Mouse (Mus musculus) neutrophil, adult 5-6 weeks (primary cell): ENCODE data around the gene Ap3b1. TPM values are rescaled to one million over a fixed set of nuclear protein-coding genes. Genes with fewer than 3 reads are reported as not detected.

Source experiments
- ATAC-seq: fragments of 151-379, 151-347 bp; 2 replicates; pipeline ENCODE4 v1.8.0; 2017; ENCODE audit warnings: mild to moderate bottlenecking, moderate TSS enrichment; ENCODE audit not compliant: insufficient number of reproducible peaks, poor library complexity, low FRiP score, severe bottlenecking; ENCODE audit errors: extremely low read depth
- total RNA-seq: library from RNA; stranded (forward); fragments of 200-1000 nt; gene quantifications from 2 replicates; pipeline ENCODE4 v1.2.3, GENCODE M21; 2017

Ap3b1 gene
- total RNA-seq, 1 experiment from 2014 or later: 112 TPM

GRCm38 (mm10) chr13:94370521-94370920, 11.8 kb downstream of the Ap3b1 start:
- ATAC-seq: no peak

GRCm38 (mm10) chr13:94372066-94372465, 13.3 kb downstream of the Ap3b1 start:
- ATAC-seq: no peak

- ATAC-seq: no peak
Observed at GRCm38 (mm10) chr13:94374131-94374530, 15.4 kb downstream of the Ap3b1 start.

- no peak for ATAC-seq
Observed at GRCm38 (mm10) chr13:94375526-94376390, 17.0 kb downstream of the Ap3b1 start.

GRCm38 (mm10) chr13:94379006-94379405, 20.2 kb downstream of the Ap3b1 start:
- ATAC-seq: no peak

GRCm38 (mm10) chr13:94381427-94381826, 22.7 kb downstream of the Ap3b1 start:
- ATAC-seq: no peak

GRCm38 (mm10) chr13:94381829-94382675, 23.3 kb downstream of the Ap3b1 start:
- ATAC-seq: peak; percentile 45

GRCm38 (mm10) chr13:94384931-94385570, 26.3 kb downstream of the Ap3b1 start:
- no peak for ATAC-seq

GRCm38 (mm10) chr13:94388566-94388965, 29.8 kb downstream of the Ap3b1 start:
- ATAC-seq: no peak

- ATAC-seq: no peak
Observed at GRCm38 (mm10) chr13:94389541-94389940, 30.8 kb downstream of the Ap3b1 start.

- ATAC-seq: no peak
Observed at GRCm38 (mm10) chr13:94392282-94392681, 33.5 kb downstream of the Ap3b1 start.

- no peak for ATAC-seq
Observed at GRCm38 (mm10) chr13:94394486-94394885, 35.7 kb downstream of the Ap3b1 start.

- no peak for ATAC-seq
Observed at GRCm38 (mm10) chr13:94395763-94396162, 37.0 kb downstream of the Ap3b1 start.

- no peak for ATAC-seq
Observed at GRCm38 (mm10) chr13:94396392-94396920, 37.7 kb downstream of the Ap3b1 start.

- no peak for ATAC-seq
Observed at GRCm38 (mm10) chr13:94398568-94399374, 40.0 kb downstream of the Ap3b1 start.

- no peak for ATAC-seq
Observed at GRCm38 (mm10) chr13:94400465-94400864, 41.7 kb downstream of the Ap3b1 start.

GRCm38 (mm10) chr13:94423600-94423999, 64.8 kb downstream of the Ap3b1 start:
- no peak for ATAC-seq

- no peak for ATAC-seq
Observed at GRCm38 (mm10) chr13:94429567-94429966, 70.8 kb downstream of the Ap3b1 start.
